Mouse (Mus musculus): Measurements from ENCODE around the gene Mia2. TPM values are rescaled to one million over a fixed set of nuclear protein-coding genes. Genes with fewer than 3 reads are reported as not detected.

Mia2 gene
- 100 to 1,000 TPM in 1 of 2 experiments, 10 to 100 TPM in 1; 90.9 to 106 TPM for total RNA-seq (2021)
- 31.8 and 46.7 TPM in 2 replicates for polyA plus RNA-seq (2012; rRNA removed)
- long read RNA-seq, full-length matches to known transcripts: 8 of 54 reads
- long read RNA-seq, partial matches to known transcripts: 5 of 54 reads
- long read RNA-seq, other reads (novel, unspliced or antisense): 41 of 54 reads

- no peak within 1 kb of the TSS for H3K4me3 ChIP-seq
- no peaks in the 10 kb centered on the region for H3K4me1 ChIP-seq (ENCODE audit: control insufficient read depth, insufficient read depth, low read length)
- WGBS: 81% methylated on average over 19 of the region's 19 CpGs
- H3K27me3 ChIP-seq (ENCODE audit: control insufficient read depth, insufficient read depth, low read length): no peaks in the 10 kb centered on the region
- H3K36me3 ChIP-seq (ENCODE audit: control insufficient read depth, insufficient read depth, low read length): no peaks in the 10 kb centered on the region
- H3K9ac ChIP-seq (ENCODE audit: low read depth, low read length): no peak within 1 kb of the TSS
- H3K79me2 ChIP-seq (replicated peaks; ENCODE audit: control insufficient read depth, insufficient read depth, low read length): no peaks in the 10 kb centered on the region
- intact Hi-C loops (cut with DNase I): no loop called here
- H3K27ac ChIP-seq: no peak within 1 kb of the TSS
- no peak for DNase-seq
- TF ChIP-seq POLR2A (IDR thresholded peaks at IDR 0.05; ENCODE audit: insufficient read depth, low read depth, low read length) (no peak), EP300 (IDR thresholded peaks at IDR 0.05; ENCODE audit: insufficient read depth, low read depth, low read length) (no peak), CTCF (IDR thresholded peaks at IDR 0.05) (no peak)
Observed at GRCm38 (mm10) chr12:59095104-59096025, at the start of gene Mia2. TSS of gene Mia2 (plus strand) at chr12:59095799.

- intact Hi-C loops (cut with DNase I): no loop called here
- no peak for TF ChIP-seq EP300 (IDR thresholded peaks at IDR 0.05; ENCODE audit: insufficient read depth, low read depth, low read length)
- Histone ChIP-seq H3K9ac (ENCODE audit: low read depth, low read length) (no peak overlapping the region), H3K36me3 (ENCODE audit: control insufficient read depth, insufficient read depth, low read length) (peaks cover 6% of the 10 kb centered on the region), H3K27me3 (ENCODE audit: control insufficient read depth, insufficient read depth, low read length) (no peaks in the 10 kb centered on the region), H3K4me1 (ENCODE audit: control insufficient read depth, insufficient read depth, low read length) (no peaks in the 10 kb centered on the region; the same call in 1 of the 2 replicates), H3K79me2 (replicated peaks; ENCODE audit: control insufficient read depth, insufficient read depth, low read length) (peaks cover 11% of the 10 kb centered on the region), H3K27ac (no peak overlapping the region), H3K4me3 (no peak overlapping the region)
- no peak for DNase-seq
- 85% methylated on average over 3 of the region's 3 CpGs for WGBS
Observed at GRCm38 (mm10) chr12:59052470-59052869, 43.1 kb upstream of the Mia2 start.

- no peak overlapping the region for H3K4me3 ChIP-seq
- peaks cover 6% of the 10 kb centered on the region for H3K36me3 ChIP-seq (ENCODE audit: control insufficient read depth, insufficient read depth, low read length)
- 75% methylated on average over 5 of the region's 5 CpGs for WGBS
- no peak overlapping the region for H3K9ac ChIP-seq (ENCODE audit: low read depth, low read length)
- intact Hi-C loops (cut with DNase I): no loop called here
- H3K79me2 ChIP-seq (replicated peaks; ENCODE audit: control insufficient read depth, insufficient read depth, low read length): peaks cover 12% of the 10 kb centered on the region
- H3K27me3 ChIP-seq (ENCODE audit: control insufficient read depth, insufficient read depth, low read length): no peaks in the 10 kb centered on the region
- H3K27ac ChIP-seq: no peak overlapping the region
- H3K4me1 ChIP-seq (ENCODE audit: control insufficient read depth, insufficient read depth, low read length): no peaks in the 10 kb centered on the region; the same call in 1 of the 2 replicates
- DNase-seq: no peak
- TF ChIP-seq EP300 (IDR thresholded peaks at IDR 0.05; ENCODE audit: insufficient read depth, low read depth, low read length): no peak
- TF ChIP-seq CTCF (IDR thresholded peaks at IDR 0.05): no peak
- TF ChIP-seq POLR2A (IDR thresholded peaks at IDR 0.05; ENCODE audit: insufficient read depth, low read depth, low read length): no peak
Observed at GRCm38 (mm10) chr12:59053166-59053565, 42.4 kb upstream of the Mia2 start.

- H3K27me3 ChIP-seq (ENCODE audit: control insufficient read depth, insufficient read depth, low read length): no peaks in the 10 kb centered on the region
- DNase-seq: no peak
- intact Hi-C loops (cut with DNase I): no loop called here
- H3K79me2 ChIP-seq (replicated peaks; ENCODE audit: control insufficient read depth, insufficient read depth, low read length): peaks cover 15% of the 10 kb centered on the region
- H3K36me3 ChIP-seq (ENCODE audit: control insufficient read depth, insufficient read depth, low read length): peaks cover 10% of the 10 kb centered on the region
- no peak overlapping the region for H3K9ac ChIP-seq (ENCODE audit: low read depth, low read length)
- no peak for TF ChIP-seq POLR2A (IDR thresholded peaks at IDR 0.05; ENCODE audit: insufficient read depth, low read depth, low read length)
- no peak overlapping the region for H3K4me3 ChIP-seq
- no peak overlapping the region for H3K27ac ChIP-seq
- peaks cover 2% of the 10 kb centered on the region; the same call in 1 of the 2 replicates for H3K4me1 ChIP-seq (ENCODE audit: control insufficient read depth, insufficient read depth, low read length)
Observed at GRCm38 (mm10) chr12:59053976-59054375, 41.6 kb upstream of the Mia2 start.

- DNase-seq: no peak
- H3K27ac ChIP-seq: no peak overlapping the region
- H3K9ac ChIP-seq (ENCODE audit: low read depth, low read length): no peak overlapping the region
- peaks cover 7% of the 10 kb centered on the region; the same call in 1 of the 2 replicates for H3K4me1 ChIP-seq (ENCODE audit: control insufficient read depth, insufficient read depth, low read length)
- TF ChIP-seq EP300 (IDR thresholded peaks at IDR 0.05; ENCODE audit: insufficient read depth, low read depth, low read length): no peak
- no peak for TF ChIP-seq POLR2A (IDR thresholded peaks at IDR 0.05; ENCODE audit: insufficient read depth, low read depth, low read length)
- no peak for TF ChIP-seq CTCF (IDR thresholded peaks at IDR 0.05)
- no peaks in the 10 kb centered on the region for H3K27me3 ChIP-seq (ENCODE audit: control insufficient read depth, insufficient read depth, low read length)
- H3K36me3 ChIP-seq (ENCODE audit: control insufficient read depth, insufficient read depth, low read length): peaks cover 8% of the 10 kb centered on the region
- H3K79me2 ChIP-seq (replicated peaks; ENCODE audit: control insufficient read depth, insufficient read depth, low read length): peaks cover 15% of the 10 kb centered on the region
- H3K4me3 ChIP-seq: no peak overlapping the region
- intact Hi-C loops (cut with DNase I): loop anchor here (5.0 kb wide), 1 partner anchor 162 kb away; the partner anchor contains the start of gene Fbxo33
- WGBS: 62% methylated on average over 4 of the region's 4 CpGs
Observed at GRCm38 (mm10) chr12:59055196-59055850, 40.3 kb upstream of the Mia2 start.

Data from heart, adult 2 months (tissue).